Mouse (Mus musculus): Measurements from ENCODE around the gene Spg20. TPM values are rescaled to one million over a fixed set of nuclear protein-coding genes. Genes with fewer than 3 reads are reported as not detected.

Gene Spg20
- total and polyA plus RNA-seq, 3 experiments, result 11.3 to 23.4 (median 20.9) TPM

GRCm38 (mm10) chr3:55067791-55068434 lies 44.0 kb upstream of the Spg20 start:
- Histone ChIP-seq H3K9me3 (replicated peaks) (no peaks in the 10 kb centered on the region), H3K36me3 (replicated peaks) (no peaks in the 10 kb centered on the region), H3K4me1 (ENCODE audit: insufficient read depth, low read depth, low read length) (no peaks in the 10 kb centered on the region), H3K4me3 (ENCODE audit: low read depth, low read length) (no peak overlapping the region), H3K27me3 (ENCODE audit: insufficient read depth, low read length) (no peaks in the 10 kb centered on the region)
- no peak for DNase-seq (ENCODE audit: low spot score)
- ATAC-seq (ENCODE audit: extremely low read depth, insufficient number of reproducible peaks, low FRiP score, poor library complexity, severe bottlenecking), result no peak
- TF ChIP-seq TAL1 (conservative IDR thresholded peaks at IDR 0.05; ENCODE audit: low read depth, low read length), result no peak
- TF ChIP-seq GATA1 (IDR thresholded peaks at IDR 0.05; ENCODE audit: borderline replicate concordance, low read length), result no peak
- no peak for TF ChIP-seq CTCF (IDR thresholded peaks at IDR 0.05; ENCODE audit: low read depth, low read length)
- TF ChIP-seq GATA2 (IDR thresholded peaks at IDR 0.05; ENCODE audit: borderline replicate concordance, low read depth, low read length), result no peak

- H3K4me3 ChIP-seq (ENCODE audit: low read depth, low read length), result no peak overlapping the region
- H3K4me1 ChIP-seq (ENCODE audit: insufficient read depth, low read depth, low read length), result no peaks in the 10 kb centered on the region
- no peaks in the 10 kb centered on the region for H3K27me3 ChIP-seq (ENCODE audit: insufficient read depth, low read length)
- H3K36me3 ChIP-seq (replicated peaks), result no peaks in the 10 kb centered on the region
- no peak for DNase-seq (ENCODE audit: low spot score)
- TF ChIP-seq CTCF (IDR thresholded peaks at IDR 0.05; ENCODE audit: low read depth, low read length) (no peak), POLR2AphosphoS5 (IDR thresholded peaks at IDR 0.05; ENCODE audit: insufficient replicate concordance, low read depth, low read length) (no peak), GATA1 (IDR thresholded peaks at IDR 0.05; ENCODE audit: borderline replicate concordance, low read length) (no peak), GATA2 (IDR thresholded peaks at IDR 0.05; ENCODE audit: borderline replicate concordance, low read depth, low read length) (no peak), TAL1 (conservative IDR thresholded peaks at IDR 0.05; ENCODE audit: low read depth, low read length) (no peak)
- ATAC-seq (ENCODE audit: extremely low read depth, insufficient number of reproducible peaks, low FRiP score, poor library complexity, severe bottlenecking), result no peak
- no peaks in the 10 kb centered on the region for H3K9me3 ChIP-seq (replicated peaks)
Observed at GRCm38 (mm10) chr3:55074576-55075293, 37.2 kb upstream of the Spg20 start.

- DNase-seq (ENCODE audit: low spot score) (no peak), ATAC-seq (ENCODE audit: extremely low read depth, insufficient number of reproducible peaks, low FRiP score, poor library complexity, severe bottlenecking) (no peak)
- H3K4me1 ChIP-seq (ENCODE audit: insufficient read depth, low read depth, low read length), result no peaks in the 10 kb centered on the region
- H3K4me3 ChIP-seq (ENCODE audit: low read depth, low read length), result no peak overlapping the region
- TF ChIP-seq CTCF (IDR thresholded peaks at IDR 0.05; ENCODE audit: low read depth, low read length) (no peak), GATA1 (IDR thresholded peaks at IDR 0.05; ENCODE audit: borderline replicate concordance, low read length) (no peak), TAL1 (conservative IDR thresholded peaks at IDR 0.05; ENCODE audit: low read depth, low read length) (no peak), GATA2 (IDR thresholded peaks at IDR 0.05; ENCODE audit: borderline replicate concordance, low read depth, low read length) (no peak), POLR2AphosphoS5 (IDR thresholded peaks at IDR 0.05; ENCODE audit: insufficient replicate concordance, low read depth, low read length) (no peak)
- H3K9me3 ChIP-seq (replicated peaks), result no peaks in the 10 kb centered on the region
- no peaks in the 10 kb centered on the region for H3K27me3 ChIP-seq (ENCODE audit: insufficient read depth, low read length)
- H3K36me3 ChIP-seq (replicated peaks), result no peaks in the 10 kb centered on the region
Observed at GRCm38 (mm10) chr3:55075294-55075648, 36.6 kb upstream of the Spg20 start.

- ATAC-seq (ENCODE audit: extremely low read depth, insufficient number of reproducible peaks, low FRiP score, poor library complexity, severe bottlenecking) (no peak), DNase-seq (ENCODE audit: low spot score) (no peak)
- no peaks in the 10 kb centered on the region for H3K27me3 ChIP-seq (ENCODE audit: insufficient read depth, low read length)
- H3K9me3 ChIP-seq (replicated peaks), result no peaks in the 10 kb centered on the region
- H3K36me3 ChIP-seq (replicated peaks), result no peaks in the 10 kb centered on the region
- no peaks in the 10 kb centered on the region for H3K4me1 ChIP-seq (ENCODE audit: insufficient read depth, low read depth, low read length)
- H3K4me3 ChIP-seq (ENCODE audit: low read depth, low read length), result no peak overlapping the region
- TF ChIP-seq POLR2AphosphoS5 (IDR thresholded peaks at IDR 0.05; ENCODE audit: insufficient replicate concordance, low read depth, low read length) (no peak), CTCF (IDR thresholded peaks at IDR 0.05; ENCODE audit: low read depth, low read length) (no peak), GATA2 (IDR thresholded peaks at IDR 0.05; ENCODE audit: borderline replicate concordance, low read depth, low read length) (no peak), TAL1 (conservative IDR thresholded peaks at IDR 0.05; ENCODE audit: low read depth, low read length) (no peak), GATA1 (IDR thresholded peaks at IDR 0.05; ENCODE audit: borderline replicate concordance, low read length) (no peak)
Observed at GRCm38 (mm10) chr3:55078233-55078632, 33.7 kb upstream of the Spg20 start.

GRCm38 (mm10) chr3:55079619-55080018 lies 32.3 kb upstream of the Spg20 start:
- no peaks in the 10 kb centered on the region for H3K27me3 ChIP-seq (ENCODE audit: insufficient read depth, low read length)
- no peaks in the 10 kb centered on the region for H3K9me3 ChIP-seq (replicated peaks)
- no peak overlapping the region for H3K4me3 ChIP-seq (ENCODE audit: low read depth, low read length)
- DNase-seq (ENCODE audit: low spot score) (no peak), ATAC-seq (ENCODE audit: extremely low read depth, insufficient number of reproducible peaks, low FRiP score, poor library complexity, severe bottlenecking) (no peak)
- no peaks in the 10 kb centered on the region for H3K4me1 ChIP-seq (ENCODE audit: insufficient read depth, low read depth, low read length)
- TF ChIP-seq CTCF (IDR thresholded peaks at IDR 0.05; ENCODE audit: low read depth, low read length) (no peak), GATA2 (IDR thresholded peaks at IDR 0.05; ENCODE audit: borderline replicate concordance, low read depth, low read length) (no peak), POLR2AphosphoS5 (IDR thresholded peaks at IDR 0.05; ENCODE audit: insufficient replicate concordance, low read depth, low read length) (no peak), GATA1 (IDR thresholded peaks at IDR 0.05; ENCODE audit: borderline replicate concordance, low read length) (no peak), TAL1 (conservative IDR thresholded peaks at IDR 0.05; ENCODE audit: low read depth, low read length) (no peak)
- no peaks in the 10 kb centered on the region for H3K36me3 ChIP-seq (replicated peaks)

GRCm38 (mm10) chr3:55080055-55080454 lies 31.9 kb upstream of the Spg20 start:
- H3K36me3 ChIP-seq (replicated peaks), result no peaks in the 10 kb centered on the region
- H3K4me1 ChIP-seq (ENCODE audit: insufficient read depth, low read depth, low read length), result no peaks in the 10 kb centered on the region
- H3K9me3 ChIP-seq (replicated peaks), result no peaks in the 10 kb centered on the region
- TF ChIP-seq CTCF (IDR thresholded peaks at IDR 0.05; ENCODE audit: low read depth, low read length), result peak; percentile 86
- no peak for TF ChIP-seq POLR2AphosphoS5 (IDR thresholded peaks at IDR 0.05; ENCODE audit: insufficient replicate concordance, low read depth, low read length)
- DNase-seq (ENCODE audit: low spot score) (peak; percentile 22), ATAC-seq (ENCODE audit: extremely low read depth, insufficient number of reproducible peaks, low FRiP score, poor library complexity, severe bottlenecking) (peak; percentile 66; the same call in 1 of the 2 replicates)
- H3K4me3 ChIP-seq (ENCODE audit: low read depth, low read length), result no peak overlapping the region
- no peaks in the 10 kb centered on the region for H3K27me3 ChIP-seq (ENCODE audit: insufficient read depth, low read length)

Data from G1E (cell line).